ENCODE assay signal across 8 mouse cellular contexts in genomic region chr4:153827914-153828313, GRCm38 (mm10).
A peak's percentile ranks its signal among the peaks of the same experiment; 100 is the strongest.
DNase-seq lines count a peak whose midpoint lies in the region; ATAC-seq and TF ChIP-seq lines count a peak whose summit lies in the region.

No protein-coding gene starts in this region.

- TF ChIP-seq CTCF in cerebellum, adult 2 months (IDR thresholded peaks at IDR 0.05; ENCODE audit: borderline replicate concordance, insufficient read depth, low read depth, low read length), result peak; percentile 18; the same call in 1 of the 2 replicates
- TF ChIP-seq CTCF in layer of hippocampus, adult 2 months (conservative IDR thresholded peaks at IDR 0.05), result peak; percentile 85
- peak; percentile 62 for TF ChIP-seq CTCF in midbrain, postnatal 0 days (IDR thresholded peaks at IDR 0.05)

- 33% methylated on average over 9 of the region's 9 CpGs for WGBS in cerebellum, adult 2 months
- WGBS in midbrain, postnatal 0 days, result 33% methylated on average over 9 of the region's 9 CpGs

- no peak overlapping the region for H3K4me2 ChIP-seq in midbrain, postnatal 0 days (ENCODE audit: low read depth, low read length, poor library complexity, severe bottlenecking)

- no peak for TF ChIP-seq POLR2A in cerebellum, adult 2 months (IDR thresholded peaks at IDR 0.05; ENCODE audit: borderline replicate concordance, insufficient read depth, low read length)

- no peak overlapping the region for H3K27ac ChIP-seq in cerebellum, adult 2 months (ENCODE audit: insufficient read depth, low read length)
- no peak overlapping the region for H3K27ac ChIP-seq in layer of hippocampus, adult 2 months
- H3K27ac ChIP-seq in midbrain, postnatal 0 days (ENCODE audit: low read depth, low read length), result no peak overlapping the region

- ATAC-seq in midbrain, postnatal 0 days (ENCODE audit: low FRiP score), result no peak

- no peaks in the 10 kb centered on the region for H3K4me1 ChIP-seq in cerebellum, adult 2 months (ENCODE audit: control insufficient read depth, insufficient read depth, low read length)
- H3K4me1 ChIP-seq in midbrain, postnatal 0 days (ENCODE audit: insufficient read depth, low read length), result no peaks in the 10 kb centered on the region

- no peaks in the 10 kb centered on the region for H3K36me3 ChIP-seq in midbrain, postnatal 0 days (ENCODE audit: insufficient read depth, low read length)

- H3K4me3 ChIP-seq in cerebellum, adult 2 months (replicated peaks; ENCODE audit: insufficient read depth, low read depth, low read length), result no peak overlapping the region
- H3K4me3 ChIP-seq in layer of hippocampus, adult 2 months, result no peak overlapping the region
- H3K4me3 ChIP-seq in midbrain, postnatal 0 days (ENCODE audit: low read depth, low read length), result no peak overlapping the region

- H3K27me3 ChIP-seq in cerebellum, adult 2 months (ENCODE audit: control insufficient read depth, insufficient read depth, low read length), result no peaks in the 10 kb centered on the region
- H3K27me3 ChIP-seq in midbrain, postnatal 0 days (ENCODE audit: insufficient read depth, low read length), result no peaks in the 10 kb centered on the region

- H3K9ac ChIP-seq in midbrain, postnatal 0 days (replicated peaks; ENCODE audit: low read length, poor library complexity, severe bottlenecking), result no peak overlapping the region

- H3K9me3 ChIP-seq in midbrain, postnatal 0 days (ENCODE audit: low read length), result no peaks in the 10 kb centered on the region

- DNase-seq in cerebellum, adult 2 months, result no peak
- no peak for DNase-seq in cerebellum, adult 9-11 months
- DNase-seq in layer of hippocampus, adult 2 months (ENCODE audit: low spot score in 2 of 2), result no peak
- no peak for DNase-seq in layer of hippocampus, postnatal 36 days
- peak; percentile 78 for DNase-seq in embryo, embryonic 10 days (ENCODE audit: low spot score)
- no peak for DNase-seq in midbrain, postnatal 0 days (ENCODE audit: low spot score)
- DNase-seq in T-cell, adult 2 months (ENCODE audit: low spot score), result no peak
- no peak for DNase-seq in kidney, postnatal 14 days

Comparison
In these comparisons a context has a peak if more than half of its experiments do, and no peak if none do; other contexts are left out.
1. CTCF ChIP-seq: peak in every context shown above with its lines; median percentile 85 in layer of hippocampus, adult 2 months; 62 in midbrain, postnatal 0 days; 18 in cerebellum, adult 2 months.